Mouse (Mus musculus): ENCODE measurements at regions not wholly inside any gene's neighbourhood (a gene's known extent, or its start where the extent isn't known, plus 50 kb on each side); places are given as distances from the start of the nearest gene placed in this dataset.

DNA sequence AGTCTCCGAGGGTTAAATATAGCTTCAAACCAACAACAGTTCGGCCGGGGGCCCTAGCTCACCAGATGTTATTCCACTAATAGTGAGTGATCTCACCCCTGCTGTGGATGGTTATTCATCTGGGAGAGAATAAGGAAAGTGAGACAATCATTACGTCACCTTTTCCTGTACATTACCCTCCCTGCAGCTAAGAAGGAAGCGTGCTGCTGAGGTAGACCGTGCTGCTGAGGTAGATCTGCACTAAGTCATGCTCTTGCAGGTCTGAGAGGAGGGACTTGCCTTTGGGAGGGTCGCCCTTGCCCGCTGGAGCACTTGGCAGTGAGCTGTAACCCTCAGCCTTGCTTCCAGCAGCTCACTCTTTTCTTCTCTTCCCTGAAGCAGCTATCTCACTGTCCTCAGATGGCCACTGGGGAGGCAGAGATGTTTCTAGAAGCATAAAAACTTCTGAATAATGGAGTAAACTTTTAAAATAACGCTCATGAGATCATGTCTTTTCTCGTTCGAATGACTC, 77.3 kb upstream of the Otud4 start:
- H3K27ac ChIP-seq (ENCODE audit: low read length): peak overlapping the region; percentile 58
- no peak overlapping the region for H3K9ac ChIP-seq (ENCODE audit: low read length)
- no peaks in the 10 kb centered on the region for H3K27me3 ChIP-seq (ENCODE audit: control insufficient read depth, insufficient read depth, low read length)
- peak overlapping the region; percentile 25; the same call in 1 of the 2 replicates for H3K4me2 ChIP-seq (ENCODE audit: low read depth, low read length)
- H3K36me3 ChIP-seq (ENCODE audit: control insufficient read depth, insufficient read depth, low read length): no peaks in the 10 kb centered on the region
- no peak overlapping the region for H3K4me3 ChIP-seq (replicated peaks; ENCODE audit: low read length)
- ATAC-seq (ENCODE audit: insufficient read depth, low FRiP score): peak; percentile 85
- peaks cover 6% of the 10 kb centered on the region; the same call in 1 of the 2 replicates for H3K4me1 ChIP-seq (ENCODE audit: control insufficient read depth, insufficient read depth, low read length)
- 40% methylated on average over 11 of the region's 11 CpGs for WGBS
- no peaks in the 10 kb centered on the region for H3K9me3 ChIP-seq (replicated peaks; ENCODE audit: control insufficient read depth, low read length)

DNA sequence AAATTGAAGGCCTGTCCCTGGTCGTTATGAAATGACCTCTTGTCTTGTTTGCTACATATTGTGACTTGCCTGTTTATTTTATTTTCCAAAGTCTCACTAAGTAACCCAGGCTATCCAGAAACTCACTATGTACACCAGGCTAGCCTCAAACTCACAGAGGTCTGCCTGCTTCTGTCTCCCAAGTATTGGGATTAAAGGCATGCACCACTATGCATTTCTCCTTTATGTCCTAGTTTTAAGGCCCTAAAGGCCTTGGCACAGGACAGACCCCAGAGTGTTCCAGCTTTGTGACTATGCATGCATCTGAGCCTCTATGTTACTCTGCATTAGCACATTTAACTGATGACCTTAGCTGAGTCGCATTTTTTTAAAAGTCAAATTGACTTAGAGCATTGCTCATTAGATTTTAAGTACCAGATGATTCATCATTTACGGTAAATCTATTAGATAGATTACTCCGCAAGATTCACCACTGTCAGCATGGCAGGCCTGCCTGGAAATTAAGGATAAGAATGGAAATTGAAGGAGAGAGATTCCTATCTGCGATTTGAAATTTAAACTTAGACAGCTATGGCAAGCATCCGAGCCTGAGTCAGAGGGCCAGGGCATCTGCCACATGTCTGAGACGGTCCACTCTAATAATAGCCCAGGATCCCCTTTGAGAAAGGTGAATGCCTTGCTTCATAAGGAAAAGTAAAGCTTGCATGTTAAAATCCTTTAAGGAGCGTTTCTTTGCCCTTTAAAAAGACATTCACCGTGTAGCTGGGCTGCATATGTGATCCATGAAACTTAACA, 78.0 kb upstream of the Otud4 start:
- H3K27ac ChIP-seq (ENCODE audit: low read length): peak overlapping the region; percentile 58
- no peaks in the 10 kb centered on the region for H3K27me3 ChIP-seq (ENCODE audit: control insufficient read depth, insufficient read depth, low read length)
- H3K4me3 ChIP-seq (replicated peaks; ENCODE audit: low read length): no peak overlapping the region
- H3K4me2 ChIP-seq (ENCODE audit: low read depth, low read length): peak overlapping the region; percentile 25; the same call in 1 of the 2 replicates
- no peak overlapping the region for H3K9ac ChIP-seq (ENCODE audit: low read length)
- 59% methylated on average over 9 of the region's 9 CpGs for WGBS
- H3K36me3 ChIP-seq (ENCODE audit: control insufficient read depth, insufficient read depth, low read length): no peaks in the 10 kb centered on the region
- H3K4me1 ChIP-seq (ENCODE audit: control insufficient read depth, insufficient read depth, low read length): peaks cover 6% of the 10 kb centered on the region; the same call in 1 of the 2 replicates
- 0 out of 2 replicates have a peak, but pooled peaks have one; percentile 11 for ATAC-seq (ENCODE audit: insufficient read depth, low FRiP score)
- no peaks in the 10 kb centered on the region for H3K9me3 ChIP-seq (replicated peaks; ENCODE audit: control insufficient read depth, low read length)

DNA sequence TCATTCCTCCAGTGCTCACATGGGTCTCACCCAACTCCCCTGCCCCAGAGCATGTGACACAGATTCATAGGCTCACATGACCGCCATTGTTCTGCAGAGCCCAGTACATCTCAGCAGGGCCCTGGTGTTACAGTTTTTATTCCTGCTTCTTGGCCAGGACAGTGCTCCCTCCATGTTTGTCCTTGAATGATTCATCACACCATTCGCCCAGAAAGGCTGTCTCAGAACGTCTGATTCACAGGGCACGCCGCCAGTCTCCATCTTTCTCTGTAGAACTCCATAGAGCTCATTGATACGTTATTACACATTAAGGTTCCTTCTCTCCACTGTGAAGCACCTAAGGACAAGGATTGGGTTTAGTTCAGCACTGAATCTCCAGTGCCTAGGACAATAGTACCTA, 79.9 kb upstream of the Otud4 start:
- no peak overlapping the region for H3K9ac ChIP-seq (ENCODE audit: low read length)
- no peaks in the 10 kb centered on the region for H3K9me3 ChIP-seq (replicated peaks; ENCODE audit: control insufficient read depth, low read length)
- ATAC-seq (ENCODE audit: insufficient read depth, low FRiP score): no peak
- H3K27me3 ChIP-seq (ENCODE audit: control insufficient read depth, insufficient read depth, low read length): no peaks in the 10 kb centered on the region
- WGBS: 86% methylated on average over 6 of the region's 6 CpGs
- no peaks in the 10 kb centered on the region for H3K36me3 ChIP-seq (ENCODE audit: control insufficient read depth, insufficient read depth, low read length)
- H3K27ac ChIP-seq (ENCODE audit: low read length): no peak overlapping the region
- H3K4me2 ChIP-seq (ENCODE audit: low read depth, low read length): no peak overlapping the region
- no peak overlapping the region for H3K4me3 ChIP-seq (replicated peaks; ENCODE audit: low read length)
- H3K4me1 ChIP-seq (ENCODE audit: control insufficient read depth, insufficient read depth, low read length): peaks cover 6% of the 10 kb centered on the region; the same call in 1 of the 2 replicates

DNA sequence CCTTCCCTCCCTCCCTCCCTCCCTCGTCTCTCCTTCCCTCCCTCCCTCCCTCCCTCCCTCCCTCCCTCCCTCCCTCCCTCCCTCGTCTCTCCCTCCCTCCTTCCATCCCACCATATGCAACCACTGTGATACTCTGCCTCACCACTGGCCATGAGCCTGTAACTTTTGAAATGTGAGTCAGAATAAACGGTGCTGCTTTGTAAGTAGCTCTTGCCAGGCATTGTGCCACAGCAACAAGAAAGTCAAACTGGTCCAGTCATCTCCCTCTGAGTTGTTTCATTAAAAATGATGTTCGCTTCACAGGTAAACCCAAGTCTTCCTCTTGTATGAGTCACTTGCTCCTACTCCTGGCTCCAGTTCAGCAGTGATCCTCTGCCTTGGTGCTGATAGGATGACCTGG, 85.1 kb upstream of the Otud4 start:
- WGBS: 84% methylated on average over 2 of the region's 4 CpGs
- no peak for ATAC-seq (ENCODE audit: insufficient read depth, low FRiP score)

DNA sequence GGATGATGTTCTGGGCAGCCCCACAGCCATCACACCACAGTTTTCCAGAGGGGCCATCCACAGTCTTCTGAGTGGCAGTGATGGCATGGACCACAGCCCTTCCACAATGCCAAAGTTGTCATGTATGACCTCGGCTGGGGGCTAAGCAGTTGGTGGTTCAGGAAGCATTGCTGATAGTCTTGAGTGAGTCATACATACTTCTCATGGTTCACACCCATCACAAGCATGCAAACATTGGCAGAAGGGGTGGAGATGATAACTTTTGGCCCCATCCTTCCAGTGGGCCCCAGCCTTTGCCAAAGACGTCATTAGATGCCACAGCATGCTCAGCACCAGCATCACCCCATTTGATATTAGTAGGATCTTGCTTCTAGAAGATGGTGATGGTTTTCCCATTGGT, 89.3 kb upstream of the Otud4 start:
- WGBS: 60% methylated on average over 2 of the region's 2 CpGs
- no peak for ATAC-seq (ENCODE audit: insufficient read depth, low FRiP score)
- Histone ChIP-seq H3K4me2 (ENCODE audit: low read depth, low read length) (no peak overlapping the region), H3K27me3 (ENCODE audit: control insufficient read depth, insufficient read depth, low read length) (no peaks in the 10 kb centered on the region), H3K9ac (ENCODE audit: low read length) (no peak overlapping the region), H3K4me1 (ENCODE audit: control insufficient read depth, insufficient read depth, low read length) (no peaks in the 10 kb centered on the region), H3K9me3 (replicated peaks; ENCODE audit: control insufficient read depth, low read length) (no peaks in the 10 kb centered on the region), H3K4me3 (replicated peaks; ENCODE audit: low read length) (no peak overlapping the region), H3K27ac (ENCODE audit: low read length) (no peak overlapping the region), H3K36me3 (ENCODE audit: control insufficient read depth, insufficient read depth, low read length) (no peaks in the 10 kb centered on the region)

More for the DNA sequence above, 85.1 kb upstream of the Otud4 start:
- Histone ChIP-seq H3K4me3 (replicated peaks; ENCODE audit: low read length) (no peak overlapping the region), H3K9ac (ENCODE audit: low read length) (no peak overlapping the region), H3K27me3 (ENCODE audit: control insufficient read depth, insufficient read depth, low read length) (no peaks in the 10 kb centered on the region), H3K4me2 (ENCODE audit: low read depth, low read length) (no peak overlapping the region), H3K4me1 (ENCODE audit: control insufficient read depth, insufficient read depth, low read length) (no peaks in the 10 kb centered on the region), H3K36me3 (ENCODE audit: control insufficient read depth, insufficient read depth, low read length) (no peaks in the 10 kb centered on the region), H3K9me3 (replicated peaks; ENCODE audit: control insufficient read depth, low read length) (no peaks in the 10 kb centered on the region), H3K27ac (ENCODE audit: low read length) (no peak overlapping the region)

DNA sequence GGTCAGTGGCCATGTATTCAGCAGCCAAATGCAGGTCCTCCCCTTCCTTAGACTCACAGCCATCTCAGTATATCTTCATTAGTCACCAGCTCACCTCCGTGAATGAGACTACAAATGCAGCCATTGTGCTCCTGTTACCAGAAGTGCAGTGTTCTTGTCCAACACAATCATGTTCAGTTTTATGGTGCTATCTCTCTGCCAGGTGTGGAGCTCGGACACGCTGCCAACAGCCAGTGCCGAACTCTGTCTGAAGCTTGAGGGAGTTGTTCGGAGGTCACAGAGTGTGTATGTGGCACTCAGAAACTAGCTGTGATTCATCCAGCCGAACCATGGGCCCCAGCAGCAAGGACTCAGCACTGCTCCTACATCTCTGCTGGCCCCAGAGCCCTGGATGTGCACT, 91.3 kb upstream of the Otud4 start:
- Histone ChIP-seq H3K36me3 (ENCODE audit: control insufficient read depth, insufficient read depth, low read length) (no peaks in the 10 kb centered on the region), H3K4me3 (replicated peaks; ENCODE audit: low read length) (no peak overlapping the region), H3K9ac (ENCODE audit: low read length) (no peak overlapping the region), H3K4me2 (ENCODE audit: low read depth, low read length) (no peak overlapping the region), H3K27ac (ENCODE audit: low read length) (no peak overlapping the region), H3K9me3 (replicated peaks; ENCODE audit: control insufficient read depth, low read length) (no peaks in the 10 kb centered on the region), H3K27me3 (ENCODE audit: control insufficient read depth, insufficient read depth, low read length) (no peaks in the 10 kb centered on the region), H3K4me1 (ENCODE audit: control insufficient read depth, insufficient read depth, low read length) (no peaks in the 10 kb centered on the region)
- ATAC-seq (ENCODE audit: insufficient read depth, low FRiP score): no peak
- WGBS: 73% methylated on average over 6 of the region's 6 CpGs

DNA sequence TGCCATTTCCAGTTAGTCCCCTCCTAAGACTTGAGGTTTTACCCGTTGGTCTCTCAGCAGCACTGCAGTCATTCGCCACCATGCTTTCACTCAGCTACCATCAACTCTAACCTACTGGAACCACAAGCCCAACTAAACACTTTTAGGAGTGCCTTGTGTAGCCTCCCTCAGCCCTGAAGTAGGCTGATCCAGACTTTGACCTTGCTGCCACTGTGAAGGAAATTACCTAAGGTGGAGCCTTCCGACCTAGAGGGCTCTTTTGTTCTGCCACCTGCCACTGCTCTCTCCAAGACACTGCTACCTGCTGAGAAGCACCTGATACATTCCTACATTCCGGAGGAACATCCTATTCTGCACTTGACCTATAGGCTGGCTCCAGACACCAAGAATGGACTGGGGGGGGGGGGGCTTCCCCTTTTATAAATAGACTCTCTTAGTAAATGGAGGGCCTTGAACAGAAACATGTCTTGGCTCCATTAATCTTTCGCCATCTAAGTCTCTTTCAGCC, 93.5 kb upstream of the Otud4 start:
- no peak overlapping the region for H3K9ac ChIP-seq (ENCODE audit: low read length)
- H3K4me2 ChIP-seq (ENCODE audit: low read depth, low read length): no peak overlapping the region
- H3K4me3 ChIP-seq (replicated peaks; ENCODE audit: low read length): no peak overlapping the region
- no peaks in the 10 kb centered on the region for H3K4me1 ChIP-seq (ENCODE audit: control insufficient read depth, insufficient read depth, low read length)
- ATAC-seq (ENCODE audit: insufficient read depth, low FRiP score): no peak
- 70% methylated on average over 5 of the region's 5 CpGs for WGBS
- H3K36me3 ChIP-seq (ENCODE audit: control insufficient read depth, insufficient read depth, low read length): no peaks in the 10 kb centered on the region
- H3K27ac ChIP-seq (ENCODE audit: low read length): no peak overlapping the region
- no peaks in the 10 kb centered on the region for H3K9me3 ChIP-seq (replicated peaks; ENCODE audit: control insufficient read depth, low read length)
- H3K27me3 ChIP-seq (ENCODE audit: control insufficient read depth, insufficient read depth, low read length): no peaks in the 10 kb centered on the region

DNA sequence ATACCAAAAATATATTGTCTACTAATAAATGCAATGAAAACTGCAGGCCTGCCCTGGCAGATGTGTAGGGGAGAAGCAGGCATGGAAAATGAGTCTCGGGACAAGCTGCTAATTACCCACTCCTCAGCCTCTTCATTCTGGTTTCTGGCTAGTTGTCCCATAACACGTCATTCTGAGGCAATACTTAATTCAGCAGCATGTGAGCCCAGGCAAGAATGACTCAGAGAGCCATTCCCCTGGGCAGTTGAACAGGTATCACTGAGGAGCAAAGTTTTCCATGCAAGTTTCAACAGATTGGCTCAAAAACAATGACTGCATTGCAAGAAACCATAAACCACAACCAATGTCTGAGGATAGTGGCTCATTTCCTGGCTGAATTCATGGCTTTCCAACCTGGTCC, 97.0 kb upstream of the Otud4 start:
- Histone ChIP-seq H3K4me2 (ENCODE audit: low read depth, low read length) (no peak overlapping the region), H3K9ac (ENCODE audit: low read length) (no peak overlapping the region), H3K4me1 (ENCODE audit: control insufficient read depth, insufficient read depth, low read length) (no peaks in the 10 kb centered on the region), H3K36me3 (ENCODE audit: control insufficient read depth, insufficient read depth, low read length) (no peaks in the 10 kb centered on the region), H3K27ac (ENCODE audit: low read length) (no peak overlapping the region), H3K4me3 (replicated peaks; ENCODE audit: low read length) (no peak overlapping the region), H3K9me3 (replicated peaks; ENCODE audit: control insufficient read depth, low read length) (no peaks in the 10 kb centered on the region), H3K27me3 (ENCODE audit: control insufficient read depth, insufficient read depth, low read length) (no peaks in the 10 kb centered on the region)
- 71% methylated on average over 2 of the region's 2 CpGs for WGBS
- ATAC-seq (ENCODE audit: insufficient read depth, low FRiP score): no peak

DNA sequence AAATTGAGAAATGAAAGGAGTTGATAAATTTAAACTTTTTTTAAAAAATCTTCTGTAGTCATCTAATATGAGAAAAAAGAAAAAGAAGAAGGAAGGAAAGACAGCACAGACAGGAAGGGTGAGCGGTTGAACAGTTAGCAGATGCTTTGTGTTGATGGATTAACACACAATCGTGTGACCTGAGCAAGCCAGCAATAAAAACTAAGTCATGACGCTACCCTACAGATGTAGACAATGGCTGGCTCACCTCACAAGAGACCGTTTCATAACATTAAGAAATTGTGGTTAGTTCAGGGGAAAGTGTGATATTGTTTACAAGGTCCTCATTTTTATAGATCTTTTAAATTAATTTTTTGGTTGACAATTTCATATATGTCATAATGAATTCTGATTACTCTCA, 99.4 kb upstream of the Otud4 start:
- H3K4me3 ChIP-seq (replicated peaks; ENCODE audit: low read length): no peak overlapping the region

More for the DNA sequence above, 99.4 kb upstream of the Otud4 start:
- Histone ChIP-seq H3K27ac (ENCODE audit: low read length) (no peak overlapping the region), H3K4me1 (ENCODE audit: control insufficient read depth, insufficient read depth, low read length) (no peaks in the 10 kb centered on the region), H3K36me3 (ENCODE audit: control insufficient read depth, insufficient read depth, low read length) (no peaks in the 10 kb centered on the region), H3K27me3 (ENCODE audit: control insufficient read depth, insufficient read depth, low read length) (no peaks in the 10 kb centered on the region), H3K9ac (ENCODE audit: low read length) (no peak overlapping the region), H3K4me2 (ENCODE audit: low read depth, low read length) (no peak overlapping the region), H3K9me3 (replicated peaks; ENCODE audit: control insufficient read depth, low read length) (no peaks in the 10 kb centered on the region)
- WGBS: 71% methylated on average over 4 of the region's 4 CpGs
- ATAC-seq (ENCODE audit: insufficient read depth, low FRiP score): no peak
